Mouse (Mus musculus) thymus, adult 18-20 months (tissue): Measurements from ENCODE around the gene Zfr.
"Not testable (repeated sequence)": the region's sequence is repeated elsewhere in the genome, so short reads cannot be mapped to it uniquely, and the experiment has no call there.

Experiments
- DNase-seq, 2 experiments: peaks; one replicate each; pipeline ENCODE4 v3.0.0; 2022; ENCODE audit warnings: mixed read lengths in 2 of 2

Zfr gene

DNA sequence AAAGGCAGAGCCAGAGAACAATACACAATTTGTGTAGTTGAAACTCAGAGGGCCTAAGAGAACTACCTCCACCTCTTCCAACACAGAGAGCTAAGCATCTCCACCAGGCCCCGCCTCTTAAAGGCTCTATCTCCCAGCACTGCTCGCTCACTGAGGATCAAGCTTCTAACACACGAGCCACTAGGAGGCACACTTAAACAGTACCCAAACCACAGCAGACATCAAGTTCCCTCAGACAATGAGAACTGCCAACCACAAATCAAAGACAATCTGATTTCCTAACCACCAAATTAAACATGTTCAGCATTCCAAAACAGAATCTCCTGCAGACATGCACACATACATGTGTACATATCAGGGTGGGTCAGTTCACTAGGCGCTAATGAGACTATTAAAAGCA, 9.4 kb upstream of the Zfr start:
- no peak for DNase-seq

DNA sequence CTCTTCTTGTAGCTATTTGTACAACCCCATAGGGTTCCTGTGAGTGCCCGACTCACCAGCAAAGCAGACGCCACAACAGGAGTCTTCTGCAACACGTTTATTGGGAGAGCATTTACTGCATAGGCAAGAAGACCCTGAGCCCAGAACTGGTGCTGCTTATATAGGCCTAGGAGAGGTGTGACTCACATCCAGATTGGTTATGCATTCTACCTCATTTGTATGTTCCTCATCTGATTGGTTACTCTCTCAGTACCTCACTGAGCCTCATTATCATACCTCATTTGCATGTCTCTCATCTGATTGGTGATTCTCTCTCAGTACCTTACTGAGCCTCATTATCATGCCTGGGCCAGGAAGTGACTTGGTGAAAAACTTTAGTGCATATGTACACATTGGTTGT, 8.7 kb upstream of the Zfr start:
- DNase-seq = not testable (repeated sequence)

DNA sequence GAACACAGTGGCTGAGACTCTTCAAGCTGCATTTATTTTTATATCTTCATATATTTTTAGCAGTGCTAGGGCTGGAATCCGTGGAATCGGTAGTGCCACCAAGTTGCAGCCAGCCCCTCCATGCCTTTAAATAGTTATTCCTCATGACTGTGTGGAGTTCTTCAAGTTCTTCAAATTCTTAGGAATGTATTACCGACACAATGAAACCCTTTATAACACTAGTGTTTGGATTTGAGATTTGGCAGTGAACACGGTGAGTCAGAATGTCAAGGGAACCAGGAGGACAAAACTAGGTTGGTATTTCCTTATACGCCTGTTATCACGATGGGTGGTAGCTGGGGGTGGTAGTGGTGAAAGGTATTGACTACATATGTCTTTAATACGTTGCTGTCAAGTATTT, 6.4 kb upstream of the Zfr start:
- DNase-seq = no peak

DNA sequence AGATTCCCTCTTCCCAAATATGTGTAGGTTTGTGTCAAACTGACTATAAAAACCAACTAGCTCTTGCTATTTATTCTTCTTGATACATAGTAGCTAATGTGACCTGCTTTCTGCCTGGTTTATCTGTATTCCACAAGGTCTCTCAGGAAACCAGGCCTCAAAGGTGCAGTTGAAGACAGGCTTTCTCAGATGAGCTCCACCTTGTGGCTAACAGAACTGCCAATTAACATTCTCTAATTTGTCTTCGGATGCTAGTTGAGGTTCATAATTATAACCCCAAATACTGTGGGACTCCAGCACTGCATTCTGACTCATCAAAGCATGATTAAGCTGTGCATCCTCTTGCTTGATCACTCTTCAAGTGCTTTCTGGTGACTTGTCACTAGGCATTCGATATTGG, 4.2 kb upstream of the Zfr start:
- no peak for DNase-seq

DNA sequence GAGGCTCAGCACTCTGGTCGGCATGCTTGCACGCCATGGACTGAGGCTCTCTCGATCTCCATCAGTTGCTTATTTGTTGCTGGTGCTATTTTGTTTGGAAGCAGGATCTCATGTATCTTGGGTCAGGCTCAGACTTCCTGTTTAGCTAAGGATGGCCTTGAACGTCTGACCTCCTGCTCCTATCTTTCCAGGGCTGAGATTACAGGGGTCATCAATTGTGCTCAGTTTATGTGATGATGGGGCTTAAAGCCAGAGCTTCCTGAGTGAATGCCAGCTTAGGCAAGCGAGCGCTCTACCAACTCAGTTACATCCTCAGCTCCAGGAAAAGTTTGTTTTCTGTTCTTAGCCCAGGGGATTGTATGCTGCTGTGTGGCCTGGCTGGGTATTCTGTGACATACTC, 3.1 kb upstream of the Zfr start:
- no peak for DNase-seq

DNA sequence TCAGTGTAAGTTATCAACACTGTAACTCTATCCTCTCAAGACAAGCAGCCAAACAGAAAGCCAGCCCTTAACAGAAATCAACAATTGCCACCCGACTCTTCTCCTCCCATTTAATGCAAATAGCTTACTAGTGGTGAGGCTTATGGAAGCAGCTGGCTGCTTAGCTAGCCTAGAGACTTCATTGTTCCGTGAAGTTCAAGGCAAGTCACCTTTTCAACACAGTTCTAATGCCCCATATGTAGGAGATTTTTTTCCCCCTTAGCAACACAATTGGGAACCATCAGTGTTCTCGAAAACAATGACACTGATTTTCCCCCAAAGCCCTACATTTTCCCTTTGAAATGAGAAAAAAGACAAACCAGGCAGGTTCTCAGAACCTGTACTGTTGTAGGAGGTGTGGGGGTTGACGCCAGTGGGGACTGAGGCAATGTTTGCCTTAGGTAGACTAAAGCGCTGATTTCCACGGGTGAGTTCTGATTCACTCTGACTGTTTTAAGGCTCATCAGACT, 1.9 kb upstream of the Zfr start:
- DNase-seq = no peak

DNA sequence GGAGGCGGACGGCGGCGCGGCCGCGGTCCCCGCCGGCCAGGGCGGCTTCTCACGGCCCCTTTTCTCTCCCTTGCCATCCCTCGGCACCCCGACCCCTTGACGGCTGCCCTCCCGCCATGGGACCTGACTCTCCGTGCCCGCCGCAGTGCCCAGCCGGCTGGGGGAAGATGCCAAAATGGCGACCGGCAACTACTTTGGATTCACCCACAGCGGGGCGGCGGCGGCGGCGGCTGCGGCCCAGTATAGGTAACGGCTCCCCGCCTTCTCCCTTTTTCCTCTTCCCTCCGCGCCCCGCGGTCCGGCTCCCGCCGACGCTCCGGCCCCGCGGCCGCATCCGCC, 431 bp downstream of the Zfr start:
- peak in 1 of 2 experiments; percentile 53 for DNase-seq

DNA sequence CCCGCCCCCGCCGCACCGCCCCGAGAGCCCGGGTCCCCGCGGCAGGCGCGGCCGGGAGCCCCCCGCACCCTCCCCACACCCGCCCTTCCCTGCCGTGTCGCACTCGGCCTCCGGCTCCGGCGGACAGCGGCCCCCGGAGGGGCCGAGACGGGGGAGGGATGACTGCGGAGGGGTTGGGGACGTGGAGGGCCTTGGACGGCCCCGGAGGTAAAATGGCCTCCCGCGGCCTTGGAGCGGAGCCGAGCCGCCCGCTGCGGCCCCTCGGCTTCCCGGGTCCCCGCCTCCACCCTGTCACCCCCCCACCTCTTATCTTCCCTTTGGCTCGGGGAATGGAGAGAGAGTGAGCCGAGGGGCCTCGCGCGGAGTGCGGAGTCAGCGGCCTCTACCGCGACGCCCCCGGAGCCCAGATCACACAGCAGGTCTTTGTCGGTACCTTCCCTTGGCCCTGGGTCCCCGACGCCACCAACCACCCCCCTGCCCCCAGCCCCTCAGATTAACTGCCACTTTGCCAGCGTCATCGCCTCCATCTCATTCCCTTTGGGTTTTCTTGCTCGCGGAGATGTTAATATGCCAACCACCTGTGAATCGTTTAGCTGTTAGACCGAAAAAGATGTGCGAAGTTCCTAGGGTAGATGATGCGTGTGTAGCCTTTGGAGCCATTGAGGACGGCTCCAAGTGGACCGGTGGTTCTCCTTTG, 949 bp downstream of the Zfr start:
- peak; percentile 23 to 24 for DNase-seq

DNA sequence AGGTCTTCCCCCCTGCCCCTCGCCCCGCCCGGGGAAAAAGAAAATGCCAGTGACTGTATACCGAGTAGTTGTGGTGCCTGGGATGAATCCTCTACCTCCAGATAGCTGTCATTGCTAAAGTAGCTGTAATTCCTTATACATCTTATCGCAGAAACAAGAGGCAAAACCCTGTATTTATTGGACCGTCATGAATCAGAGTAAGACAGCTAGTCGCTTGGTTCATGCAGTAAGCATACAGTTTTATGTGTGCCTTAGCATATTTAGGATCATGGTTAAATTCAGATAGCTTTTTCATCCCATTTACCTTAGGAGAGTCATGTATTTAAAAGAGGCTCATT, 1.5 kb downstream of the Zfr start:
- DNase-seq = no peak

DNA sequence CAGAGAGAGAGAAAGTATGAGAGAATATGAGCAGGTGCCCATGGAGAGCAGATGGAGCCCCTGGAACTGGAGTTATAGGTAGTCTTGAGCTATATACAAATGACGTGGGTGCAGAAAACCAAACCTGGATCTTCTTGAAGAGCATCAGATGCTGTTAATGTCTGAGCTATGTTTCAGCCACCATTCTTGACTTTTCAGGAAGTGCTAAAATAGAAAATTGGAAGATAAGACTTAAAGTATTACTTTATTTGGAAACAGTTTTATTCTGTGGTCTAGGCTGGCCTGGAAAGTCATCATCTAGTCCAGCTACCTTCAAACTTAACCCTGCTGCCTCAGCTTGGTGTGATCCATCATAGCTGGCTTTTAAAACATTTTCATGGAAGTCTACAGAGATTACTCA, 7.3 kb downstream of the Zfr start:
- no peak for DNase-seq

DNA sequence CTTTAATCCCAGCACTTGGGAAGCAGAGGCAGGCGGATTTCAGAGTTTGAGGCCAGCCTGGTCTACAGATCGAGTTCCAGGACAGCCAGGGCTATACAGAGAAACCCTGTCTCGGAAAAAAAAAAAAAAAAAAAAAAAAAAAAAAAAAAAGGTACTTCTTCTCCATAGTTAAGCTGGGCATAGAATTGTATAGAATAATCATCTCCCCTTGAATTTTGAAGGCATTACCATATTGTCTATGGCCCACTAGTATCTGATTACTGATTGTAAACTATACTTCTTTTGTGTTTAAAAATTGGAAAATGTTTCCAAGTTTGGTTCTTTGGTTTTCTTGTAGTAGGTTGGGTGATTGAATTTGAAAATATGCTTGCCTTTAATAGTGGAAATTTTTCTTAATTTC, 13.2 kb downstream of the Zfr start:
- DNase-seq = not testable (repeated sequence)

DNA sequence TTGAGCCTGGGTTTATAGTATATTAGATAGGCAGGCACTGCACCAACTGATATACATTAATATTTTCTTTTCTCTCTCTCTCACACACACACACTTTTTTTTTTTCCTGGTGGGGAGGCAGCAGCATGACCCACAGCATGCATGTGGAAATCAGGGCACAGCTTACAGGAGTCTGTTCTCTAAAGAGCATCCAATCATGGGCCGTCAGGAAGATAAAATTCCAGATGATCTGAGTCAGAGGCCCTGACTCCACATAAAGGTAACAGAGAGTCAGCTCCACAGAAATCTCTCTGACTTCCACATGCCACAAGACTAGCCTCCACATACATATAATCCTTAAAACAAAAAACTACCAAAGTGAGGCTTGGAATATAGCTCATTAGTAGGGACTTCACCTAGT, 16.9 kb downstream of the Zfr start:
- no peak for DNase-seq

DNA sequence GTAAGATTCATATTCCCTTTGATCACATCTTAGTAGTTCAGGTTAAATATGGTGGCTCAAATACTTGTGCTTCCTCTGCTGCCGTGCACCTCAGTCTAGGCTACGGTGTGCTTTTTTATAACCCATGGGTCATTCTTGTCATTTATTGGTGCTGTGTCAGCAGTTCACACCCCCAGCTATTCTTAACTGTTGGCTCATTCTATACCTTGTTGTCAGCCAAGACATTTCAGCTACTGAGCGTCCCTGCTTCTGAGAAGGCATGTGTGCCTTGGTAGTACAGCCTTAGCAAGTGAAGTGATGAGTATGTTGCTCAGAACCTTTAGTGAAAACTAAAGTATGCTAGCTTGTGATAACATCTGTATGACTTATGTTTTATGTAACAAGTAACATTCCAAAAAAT, 17.7 kb downstream of the Zfr start:
- no peak for DNase-seq

DNA sequence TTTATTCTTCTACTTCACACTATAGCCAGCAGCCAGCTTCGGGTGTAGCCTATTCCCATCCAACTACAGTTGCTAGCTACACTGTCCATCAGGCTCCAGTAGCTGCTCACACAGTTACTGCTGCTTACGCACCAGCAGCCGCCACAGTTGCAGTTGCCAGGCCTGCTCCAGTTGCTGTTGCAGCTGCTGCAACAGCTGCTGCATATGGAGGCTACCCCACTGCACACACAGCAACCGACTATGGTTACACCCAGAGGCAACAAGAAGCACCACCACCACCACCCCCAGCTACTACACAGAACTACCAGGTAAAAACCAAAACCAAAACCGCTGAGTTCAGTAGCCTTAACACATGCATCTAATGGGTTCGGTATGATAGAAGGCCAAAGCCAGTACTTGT, 18.7 kb downstream of the Zfr start:
- no peak for DNase-seq

DNA sequence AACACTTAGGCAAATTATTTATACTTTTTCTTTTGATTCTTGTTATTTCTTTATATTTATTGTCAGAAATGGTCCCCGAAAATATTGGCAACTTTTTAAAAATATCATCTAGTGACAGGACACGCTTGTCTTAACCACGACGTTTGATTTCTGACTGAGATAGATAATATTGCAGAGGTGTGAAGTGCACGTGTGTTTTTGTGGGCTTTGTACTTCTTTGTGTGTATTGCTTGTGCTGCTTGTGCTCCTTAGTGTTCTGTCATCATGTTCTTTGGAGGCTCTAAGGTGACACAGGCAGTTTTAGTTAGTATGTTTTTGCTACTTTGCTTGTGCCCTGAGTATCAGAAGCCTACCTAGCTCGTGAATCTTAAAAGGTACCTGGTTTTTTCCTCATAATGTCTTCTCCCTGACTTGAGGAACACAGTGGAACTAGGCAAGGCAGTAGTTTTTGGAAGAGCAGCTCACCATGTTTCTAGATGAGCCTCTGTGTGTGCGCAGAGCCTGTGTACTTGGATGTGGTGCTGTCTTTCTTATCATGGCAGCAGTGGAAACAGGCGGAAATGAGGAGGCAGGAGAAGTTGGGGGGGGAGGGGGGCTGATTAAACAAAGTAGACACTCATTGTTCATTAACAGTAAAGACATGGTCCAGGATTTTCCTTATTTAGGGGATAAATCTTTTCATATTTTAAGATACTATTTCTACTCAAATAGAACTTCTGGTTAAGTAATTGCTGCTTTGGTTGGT, 23.5 kb downstream of the Zfr start:
- DNase-seq = no peak

DNA sequence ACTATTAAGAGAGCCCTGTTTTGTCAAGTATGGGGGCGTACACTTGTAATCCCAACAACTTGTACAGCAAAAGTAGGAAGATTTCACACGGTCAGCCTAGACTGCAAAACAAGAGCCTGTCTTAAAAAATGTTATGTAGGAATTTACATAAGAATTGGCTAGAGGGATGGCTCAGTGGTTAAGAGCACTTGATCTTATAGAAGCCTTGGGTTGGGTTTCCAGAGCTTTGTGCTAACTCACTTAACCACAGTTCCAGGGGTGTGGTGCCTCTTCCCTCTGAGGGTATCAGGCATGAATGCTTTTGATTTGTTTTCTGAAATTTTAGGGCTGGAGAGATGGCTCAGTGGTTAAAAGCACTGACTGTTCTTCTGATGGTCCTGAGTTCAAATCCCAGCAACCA, 29.8 kb downstream of the Zfr start:
- DNase-seq = no peak

DNA sequence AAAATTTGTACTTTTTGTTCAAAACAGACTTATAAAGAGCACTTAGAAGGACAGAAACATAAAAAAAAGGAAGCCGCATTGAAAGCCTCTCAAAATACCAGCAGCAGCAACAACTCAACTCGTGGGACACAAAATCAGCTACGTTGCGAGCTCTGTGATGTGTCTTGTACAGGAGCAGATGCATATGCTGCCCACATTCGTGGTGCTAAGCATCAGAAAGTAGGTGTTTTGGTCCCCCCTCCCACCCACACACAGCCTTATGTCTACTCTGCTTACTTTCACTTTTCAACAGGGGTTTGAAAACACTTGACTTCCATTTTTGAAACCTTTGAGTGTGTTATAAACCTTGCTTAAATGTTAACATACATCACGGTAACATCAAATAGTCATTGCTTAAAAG, 31.9 kb downstream of the Zfr start:
- DNase-seq = no peak

DNA sequence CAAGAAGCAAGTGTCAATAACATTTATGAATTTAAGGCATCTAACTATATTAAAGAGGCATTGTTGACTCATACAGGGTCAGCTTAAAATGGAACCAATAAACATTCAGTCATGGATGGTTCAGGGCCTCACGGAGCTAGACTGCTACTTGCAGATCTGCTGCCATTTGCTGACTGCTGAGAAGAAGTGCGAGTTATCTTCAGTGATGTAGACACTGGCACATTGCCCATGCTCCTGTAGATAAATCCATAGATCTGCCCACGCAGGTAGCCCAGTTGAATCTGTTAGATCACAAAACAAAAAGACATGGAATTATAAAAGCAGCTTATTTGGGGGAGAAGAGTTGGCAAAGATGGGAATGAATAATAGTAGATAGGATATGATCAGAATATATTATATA, 36.1 kb downstream of the Zfr start:
- no peak for DNase-seq

DNA sequence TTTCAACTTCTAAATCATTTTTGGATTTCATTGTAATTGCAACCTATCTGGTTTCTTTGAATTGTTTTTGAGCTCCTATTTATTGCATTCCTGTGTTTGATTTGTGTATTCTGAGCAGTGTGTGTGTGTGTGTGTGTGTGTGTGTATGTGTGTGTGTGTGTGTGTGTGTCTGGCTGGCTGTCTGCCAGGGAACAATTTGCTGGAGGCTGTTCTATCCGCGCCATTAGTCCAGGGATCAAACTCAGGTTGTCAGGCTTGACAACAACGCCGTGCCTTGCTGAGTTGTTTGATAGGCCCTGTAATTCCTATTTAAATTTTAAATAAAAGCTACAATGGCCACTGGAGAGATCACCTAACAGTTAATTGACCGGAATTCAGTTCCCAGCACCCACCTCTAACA, 60.5 kb downstream of the Zfr start:
- no peak for DNase-seq

DNA sequence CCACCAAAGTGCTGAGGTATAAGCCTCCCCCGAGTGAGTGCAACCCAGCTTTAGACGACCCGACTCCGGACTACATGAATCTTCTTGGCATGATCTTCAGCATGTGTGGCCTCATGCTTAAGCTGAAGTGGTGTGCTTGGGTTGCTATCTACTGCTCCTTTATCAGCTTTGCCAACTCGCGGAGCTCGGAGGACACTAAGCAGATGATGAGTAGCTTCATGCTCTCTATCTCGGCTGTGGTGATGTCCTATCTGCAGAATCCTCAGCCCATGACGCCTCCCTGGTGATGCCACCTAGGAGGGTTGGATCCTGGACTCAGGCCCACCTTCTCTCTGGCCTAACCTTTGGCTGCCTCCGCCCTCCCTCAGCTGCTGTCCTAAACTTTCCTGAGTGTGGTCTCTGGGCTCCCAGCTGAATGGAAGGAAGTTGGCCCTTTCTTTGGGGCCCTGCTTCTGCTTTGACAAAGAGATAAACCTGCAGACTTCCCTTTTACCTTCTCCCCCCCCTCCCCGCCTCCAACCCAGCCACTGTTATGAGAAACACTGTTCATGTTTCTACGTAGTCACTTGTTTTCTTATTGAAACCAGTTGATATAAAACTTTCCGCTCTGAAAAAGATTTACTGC, 63.7 kb downstream of the Zfr start:
- DNase-seq = not testable (repeated sequence)

DNA sequence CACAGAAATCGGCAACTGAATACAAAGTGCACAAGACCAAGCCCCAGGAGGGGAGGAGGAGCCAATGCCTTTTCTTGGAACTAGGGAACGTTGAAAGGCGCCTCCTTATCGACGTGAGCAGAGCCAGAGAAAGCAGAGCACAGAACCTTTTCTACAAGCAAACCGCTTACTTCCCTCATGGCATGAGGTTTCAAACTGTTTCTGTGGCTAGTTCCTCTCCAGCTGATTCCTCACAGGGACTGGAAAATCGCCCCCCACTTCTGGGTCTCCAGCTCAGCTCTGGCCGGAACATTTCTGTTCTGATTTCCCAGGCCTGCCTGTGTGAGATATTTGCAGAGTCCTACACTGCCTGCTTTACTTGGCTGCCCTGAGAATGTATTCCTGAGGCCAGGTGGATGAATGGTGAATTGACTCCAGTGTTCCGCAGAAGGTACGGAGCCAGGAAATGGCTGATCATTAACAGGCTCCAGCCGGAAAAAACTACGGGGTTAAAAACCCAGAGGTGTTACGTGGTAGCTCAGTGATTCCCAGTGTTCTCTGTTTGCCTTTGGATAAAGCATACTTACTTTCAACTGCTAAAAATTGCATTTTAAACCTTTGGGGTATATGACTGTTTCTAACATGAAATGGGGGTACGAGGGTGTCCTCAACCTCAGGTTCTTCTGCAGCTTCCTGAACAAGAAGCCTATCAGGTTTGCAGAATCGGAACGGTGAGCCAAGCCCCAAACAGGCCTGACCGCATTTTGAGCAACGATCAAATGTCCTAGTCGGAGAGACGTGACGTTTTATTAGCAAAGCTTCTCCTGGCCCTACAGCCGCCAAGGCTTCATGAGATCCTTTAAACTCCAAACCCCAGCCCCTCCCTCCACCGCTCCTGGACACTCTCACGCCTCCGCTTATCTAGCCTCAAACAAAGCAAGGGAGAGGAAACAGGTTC, 76.5 kb downstream of the Zfr start:
- DNase-seq = no peak

DNA sequence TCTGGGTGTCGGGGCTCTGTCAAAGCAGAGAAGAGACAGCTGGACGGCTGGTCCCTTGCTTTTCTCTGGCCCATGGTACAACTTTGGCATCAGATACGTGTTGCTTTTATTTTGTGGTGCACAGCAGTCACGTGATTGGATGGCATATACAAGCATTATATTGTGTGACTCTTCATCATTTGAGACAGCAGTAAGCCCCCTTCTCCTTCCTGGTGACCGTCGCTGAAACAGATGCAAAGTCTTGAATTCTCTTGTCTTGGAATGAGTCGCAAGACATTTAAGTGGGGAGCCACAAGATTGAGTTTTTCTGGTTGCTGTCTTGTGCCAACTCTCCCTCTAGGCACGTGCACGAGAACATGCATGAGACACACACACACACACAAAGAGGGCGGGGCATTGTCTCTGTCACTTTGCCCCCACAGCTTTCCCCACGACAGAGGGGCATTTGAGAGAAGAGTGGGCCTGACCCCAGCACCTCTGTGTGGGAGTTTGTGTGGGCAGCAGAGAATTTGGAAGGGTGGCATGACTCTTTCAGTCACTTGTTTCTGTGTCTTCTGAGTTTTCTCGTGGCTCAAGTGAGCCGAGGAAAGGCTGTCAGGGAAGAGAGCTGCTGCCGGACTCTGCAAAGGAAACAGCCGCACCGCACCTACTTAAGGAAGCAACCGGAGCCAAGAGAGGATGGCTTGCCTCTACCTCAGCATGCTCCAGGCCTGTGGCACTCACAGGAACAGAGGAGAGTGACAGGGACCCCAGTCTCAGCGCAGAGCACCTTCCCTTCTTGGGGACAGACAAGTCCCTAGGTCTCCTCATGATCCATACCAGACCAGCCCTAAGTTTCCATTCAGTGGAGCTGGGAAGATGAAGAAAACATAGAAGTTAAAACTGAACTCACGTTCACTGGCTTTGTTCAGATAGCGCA, 77.4 kb downstream of the Zfr start:
- no peak for DNase-seq
